Mouse (Mus musculus): ENCODE measurements around the gene Btbd9. TPM values are rescaled to one million over a fixed set of nuclear protein-coding genes. Genes with fewer than 3 reads are reported as not detected.
A peak's percentile ranks its signal among the peaks of the same experiment; 100 is the strongest.

Gene Btbd9
- polyA plus RNA-seq, 1 experiment from 2014 or later: 56.0 TPM

DNA sequence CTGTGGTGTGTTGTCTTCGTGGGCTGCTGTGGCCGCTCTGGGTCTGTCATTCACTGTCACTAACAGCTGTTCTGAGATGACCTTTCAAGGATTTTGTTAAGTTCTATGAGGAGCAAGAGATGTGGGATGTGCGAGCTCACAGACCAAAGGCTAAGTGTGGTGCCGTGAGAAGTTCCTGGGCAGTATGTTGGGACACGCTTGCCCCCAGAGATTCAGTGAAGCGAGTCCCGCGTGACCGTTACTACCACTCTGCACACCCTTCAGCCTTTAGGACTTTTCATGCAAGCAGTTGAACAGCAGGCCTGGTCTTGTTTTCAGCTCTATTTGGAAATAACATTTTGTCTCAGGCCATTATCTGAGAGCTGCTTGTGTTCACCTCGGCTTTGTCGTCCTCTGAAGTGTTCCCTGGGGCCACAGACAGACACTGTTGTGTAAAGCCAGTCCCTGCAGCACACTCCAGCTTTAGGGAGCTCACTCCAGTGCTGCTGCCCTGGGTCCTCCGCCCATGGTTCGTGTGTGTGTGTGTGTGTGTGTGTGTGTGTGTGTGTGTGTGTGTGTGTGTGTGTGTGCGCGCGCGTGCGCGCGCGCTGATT, 380.6 kb downstream of the Btbd9 start:
- H3K9me3 ChIP-seq: no peaks in the 10 kb centered on the region
- no peak overlapping the region for H3K4me3 ChIP-seq (replicated peaks)
- no peak for ATAC-seq (ENCODE audit: insufficient read depth, low FRiP score, low read depth)
- no peaks in the 10 kb centered on the region for H3K27me3 ChIP-seq (replicated peaks)
- no peaks in the 10 kb centered on the region for H3K36me3 ChIP-seq
- 0 out of 2 replicates have a peak overlapping the region, but pooled peaks have one; percentile 0 for H3K27ac ChIP-seq
- peaks cover 36% of the 10 kb centered on the region for H3K4me1 ChIP-seq
- H3K9ac ChIP-seq: no peak overlapping the region
- H3K4me2 ChIP-seq: no peak overlapping the region
- WGBS: 86% methylated on average over 21 of the region's 21 CpGs

DNA sequence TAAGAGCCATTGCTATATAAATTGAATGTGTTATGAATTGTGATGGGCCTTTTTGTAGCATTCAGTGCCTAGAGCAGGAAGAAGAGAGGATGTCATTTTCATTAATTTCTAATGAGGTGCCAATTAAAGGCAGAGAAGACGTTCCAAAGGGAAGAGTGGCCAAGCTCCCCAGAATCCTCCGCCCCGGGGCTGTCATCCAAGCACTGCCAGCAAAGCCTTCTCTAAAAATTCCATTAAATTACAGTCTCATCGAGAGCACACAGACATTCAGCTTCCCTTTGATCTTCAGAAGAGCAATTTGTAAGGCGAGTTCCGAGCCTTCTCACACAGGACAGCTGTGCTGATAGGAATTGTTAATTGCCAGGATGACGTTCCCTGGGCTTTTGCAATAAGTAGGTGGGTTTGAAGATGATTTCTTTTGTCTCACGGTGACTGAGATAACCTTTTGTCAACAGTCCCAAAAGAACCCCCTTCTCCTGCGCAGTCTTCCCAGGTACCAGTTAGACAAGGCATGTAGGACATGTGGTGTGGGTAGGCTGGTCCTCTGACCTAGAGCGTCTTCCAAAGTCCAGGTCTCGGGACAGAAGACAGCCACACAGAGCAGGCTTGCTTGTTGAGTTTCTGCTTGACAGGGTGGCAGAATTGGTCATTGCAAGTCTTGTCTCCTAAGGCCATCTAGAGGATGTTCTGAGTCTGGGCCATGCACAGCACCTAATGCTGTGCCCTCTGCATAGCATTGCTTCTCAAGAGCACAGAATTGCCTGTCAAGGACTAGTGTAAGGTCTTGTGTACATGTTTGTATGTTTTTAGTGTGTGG, 381.5 kb downstream of the Btbd9 start:
- no peaks in the 10 kb centered on the region for H3K9me3 ChIP-seq
- 61% methylated on average over 11 of the region's 11 CpGs for WGBS
- no peaks in the 10 kb centered on the region for H3K27me3 ChIP-seq (replicated peaks)
- no peak for ATAC-seq (ENCODE audit: insufficient read depth, low FRiP score, low read depth)
- H3K27ac ChIP-seq: no peak overlapping the region
- no peaks in the 10 kb centered on the region for H3K36me3 ChIP-seq
- H3K9ac ChIP-seq: no peak overlapping the region
- no peak overlapping the region for H3K4me2 ChIP-seq
- H3K4me3 ChIP-seq (replicated peaks): no peak overlapping the region
- peaks cover 30% of the 10 kb centered on the region for H3K4me1 ChIP-seq

DNA sequence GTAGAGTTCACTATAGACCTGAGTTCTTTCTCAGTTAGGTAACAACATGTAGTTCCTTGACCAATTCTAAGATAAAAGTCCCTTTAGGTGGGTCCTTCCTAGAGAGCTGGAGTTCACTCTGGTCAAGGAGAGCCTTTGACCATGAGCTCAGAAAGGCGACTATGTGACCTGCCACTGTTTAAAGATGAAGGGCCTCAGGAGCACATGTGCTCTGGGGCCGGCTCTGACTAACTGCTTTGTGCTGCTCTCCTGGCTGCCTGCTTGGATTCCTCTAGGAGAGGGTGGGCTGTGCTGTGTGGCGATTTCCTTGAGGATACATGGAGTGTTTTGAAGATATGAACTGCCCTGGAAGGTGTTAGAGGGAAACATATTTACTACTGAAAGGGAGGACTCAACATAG, 382.2 kb downstream of the Btbd9 start:
- no peaks in the 10 kb centered on the region for H3K36me3 ChIP-seq
- no peaks in the 10 kb centered on the region for H3K9me3 ChIP-seq
- no peak overlapping the region for H3K4me3 ChIP-seq (replicated peaks)
- H3K27me3 ChIP-seq (replicated peaks): no peaks in the 10 kb centered on the region
- H3K27ac ChIP-seq: no peak overlapping the region
- H3K4me2 ChIP-seq: no peak overlapping the region
- peaks cover 23% of the 10 kb centered on the region for H3K4me1 ChIP-seq
- 58% methylated on average over 3 of the region's 3 CpGs for WGBS
- no peak overlapping the region for H3K9ac ChIP-seq
- ATAC-seq (ENCODE audit: insufficient read depth, low FRiP score, low read depth): no peak

DNA sequence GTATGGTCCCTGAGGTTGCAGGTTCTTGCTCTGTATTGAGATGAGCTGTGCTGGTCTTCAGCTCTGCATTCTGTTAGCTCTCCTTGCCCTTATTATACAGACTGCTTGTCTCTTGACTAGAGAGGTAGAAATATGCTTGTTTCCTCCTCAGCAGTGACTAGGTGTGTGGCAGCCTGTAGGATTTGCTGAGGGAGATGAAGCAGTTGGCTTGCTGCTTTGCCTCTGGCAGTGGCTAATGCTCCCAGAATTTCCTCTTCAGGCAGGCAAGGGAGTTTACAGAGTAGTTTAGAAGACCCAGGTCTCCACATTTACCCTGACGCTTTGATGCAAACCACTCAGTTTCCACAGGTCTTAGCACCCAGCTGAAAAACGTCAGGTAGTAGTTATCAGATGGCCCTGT, 382.7 kb downstream of the Btbd9 start:
- Histone ChIP-seq H3K4me3 (replicated peaks) (no peak overlapping the region), H3K27me3 (replicated peaks) (no peaks in the 10 kb centered on the region), H3K36me3 (no peaks in the 10 kb centered on the region), H3K9ac (no peak overlapping the region), H3K4me2 (no peak overlapping the region), H3K9me3 (no peaks in the 10 kb centered on the region), H3K4me1 (peaks cover 21% of the 10 kb centered on the region), H3K27ac (no peak overlapping the region)
- ATAC-seq (ENCODE audit: insufficient read depth, low FRiP score, low read depth): no peak
- 66% methylated on average over 2 of the region's 2 CpGs for WGBS

DNA sequence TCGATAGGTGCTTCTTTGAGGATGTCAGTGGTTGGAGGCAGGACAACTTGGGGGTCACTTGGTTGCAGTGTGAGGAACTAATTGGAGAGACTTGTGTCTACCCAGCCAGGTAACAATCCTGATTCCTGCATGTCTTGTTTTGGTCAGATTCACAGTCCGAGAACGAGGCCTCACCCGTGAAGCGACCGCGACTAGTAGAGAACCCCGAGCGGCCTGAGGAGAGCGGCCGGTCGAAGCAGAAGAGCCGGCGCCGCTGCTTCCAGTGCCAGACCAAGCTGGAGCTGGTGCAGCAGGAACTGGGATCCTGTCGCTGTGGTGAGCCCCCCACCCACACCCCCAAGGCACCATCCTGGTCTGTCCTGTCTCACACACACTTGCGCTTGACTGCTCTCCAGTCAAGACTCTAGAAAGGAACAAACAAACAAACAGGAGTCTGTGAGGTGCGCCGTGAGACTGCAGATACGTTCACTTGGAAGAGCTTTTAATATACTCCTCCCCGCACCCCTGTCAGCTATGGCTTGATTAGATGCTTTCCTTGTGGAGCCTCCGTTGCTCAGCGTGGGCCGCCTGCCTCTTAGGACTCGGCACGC, 383.8 kb downstream of the Btbd9 start:
- Histone ChIP-seq H3K27me3 (replicated peaks) (no peaks in the 10 kb centered on the region), H3K36me3 (no peaks in the 10 kb centered on the region), H3K9ac (no peak overlapping the region), H3K9me3 (no peaks in the 10 kb centered on the region), H3K4me1 (peaks cover 23% of the 10 kb centered on the region), H3K27ac (no peak overlapping the region), H3K4me2 (no peak overlapping the region), H3K4me3 (replicated peaks) (no peak overlapping the region)
- 88% methylated on average over 26 of the region's 26 CpGs for WGBS
- no peak for ATAC-seq (ENCODE audit: insufficient read depth, low FRiP score, low read depth)

DNA sequence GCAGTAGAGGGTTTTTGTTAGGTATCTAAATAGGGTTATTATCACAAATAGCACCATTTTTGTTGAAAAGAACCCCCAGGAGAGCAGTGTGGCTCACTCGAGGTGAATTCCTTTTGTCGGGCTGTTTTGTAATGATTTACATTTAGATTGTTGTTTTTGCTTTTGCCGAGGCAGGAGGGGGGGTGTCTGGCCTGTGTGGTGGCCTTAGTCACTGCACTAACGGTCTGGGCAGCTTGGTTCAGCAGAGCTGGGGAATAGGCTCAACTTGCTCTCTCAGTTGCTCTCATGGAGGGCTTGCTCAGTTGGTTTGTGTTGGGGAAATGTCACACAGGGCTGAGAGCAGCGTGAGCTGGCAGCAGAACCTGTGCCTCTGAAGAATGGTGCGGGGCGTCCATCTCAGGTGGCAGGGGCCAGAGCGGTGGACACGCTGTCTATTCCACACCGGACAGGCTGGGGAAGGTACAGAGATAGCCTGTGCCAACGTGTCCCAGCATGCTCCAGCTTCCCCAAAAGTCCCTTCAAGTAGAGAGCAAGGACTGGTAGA, 385.1 kb downstream of the Btbd9 start:
- H3K27ac ChIP-seq: no peak overlapping the region
- H3K9ac ChIP-seq: no peak overlapping the region
- no peaks in the 10 kb centered on the region for H3K36me3 ChIP-seq
- 70% methylated on average over 11 of the region's 11 CpGs for WGBS
- ATAC-seq (ENCODE audit: insufficient read depth, low FRiP score, low read depth): no peak
- H3K27me3 ChIP-seq (replicated peaks): no peaks in the 10 kb centered on the region
- H3K4me3 ChIP-seq (replicated peaks): no peak overlapping the region
- no peak overlapping the region for H3K4me2 ChIP-seq
- H3K9me3 ChIP-seq: no peaks in the 10 kb centered on the region
- peaks cover 18% of the 10 kb centered on the region for H3K4me1 ChIP-seq

DNA sequence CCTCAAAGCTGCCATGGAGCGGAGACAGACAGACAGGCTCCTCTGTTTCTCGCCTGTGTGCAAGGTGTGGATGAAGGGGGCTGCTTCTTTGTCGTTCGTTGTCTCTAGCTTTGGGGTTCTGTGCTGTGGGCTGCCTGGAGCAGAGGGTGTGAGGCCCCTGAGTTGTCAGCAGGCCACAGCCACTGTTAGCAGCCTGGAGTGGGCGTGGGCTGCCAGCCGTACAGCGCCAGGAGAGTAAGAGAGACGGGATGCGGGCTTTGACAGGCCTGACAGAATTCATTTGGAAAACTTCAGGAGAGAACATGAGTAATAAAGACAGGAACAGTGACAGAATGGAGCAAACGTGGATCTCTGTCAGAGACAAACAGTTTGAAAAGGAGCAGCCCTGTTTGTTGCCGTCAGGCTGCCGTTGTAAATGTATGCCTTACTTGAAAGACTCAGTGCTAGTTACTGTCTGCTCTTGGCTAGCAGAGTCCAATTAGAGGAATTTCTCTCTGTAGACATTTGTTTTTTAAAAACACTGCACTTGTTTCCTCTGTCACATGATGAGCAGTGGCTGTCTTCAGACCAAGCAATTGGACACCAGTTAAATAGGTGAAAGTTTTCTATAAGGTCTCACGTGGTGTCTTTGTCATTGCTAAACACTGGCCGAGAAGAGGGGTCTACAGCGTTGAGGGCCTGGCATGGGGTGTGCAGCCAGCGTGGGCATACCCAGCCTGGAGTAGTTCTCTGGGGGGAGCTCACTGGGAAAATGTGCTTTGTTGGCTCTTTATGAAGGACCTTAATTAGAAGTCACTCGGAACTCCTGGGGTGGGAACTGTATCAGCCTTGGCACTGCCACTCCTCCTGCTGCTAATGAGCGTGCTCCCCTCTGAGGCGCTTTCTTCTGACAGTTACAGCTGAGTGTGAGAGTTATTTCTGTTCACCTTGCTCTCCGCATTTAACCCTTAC, 388.0 kb downstream of the Btbd9 start:
- no peaks in the 10 kb centered on the region for H3K27me3 ChIP-seq (replicated peaks)

DNA sequence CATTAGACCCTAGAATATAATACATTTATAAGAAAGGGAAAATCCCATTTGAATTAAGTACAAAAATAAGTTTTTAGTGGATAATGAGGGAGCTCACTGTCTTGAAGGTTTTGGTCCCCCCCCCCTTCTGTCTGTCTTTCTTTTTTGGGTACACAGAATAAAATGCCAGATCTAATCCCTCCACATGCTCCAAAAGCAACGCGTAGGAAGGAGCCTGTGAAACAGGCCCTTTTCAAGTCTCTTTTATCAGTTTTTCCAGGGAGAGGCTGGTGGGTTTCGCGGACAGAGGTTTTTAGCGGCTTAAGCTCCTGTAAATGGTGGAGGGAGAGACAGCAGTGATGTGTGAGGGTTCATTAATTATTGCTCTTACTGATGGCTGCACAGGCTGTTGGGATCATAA, 388.7 kb downstream of the Btbd9 start:
- Histone ChIP-seq H3K27ac (no peak overlapping the region), H3K4me1 (peaks cover 18% of the 10 kb centered on the region), H3K36me3 (no peaks in the 10 kb centered on the region), H3K9me3 (no peaks in the 10 kb centered on the region), H3K9ac (no peak overlapping the region), H3K4me3 (replicated peaks) (no peak overlapping the region), H3K27me3 (replicated peaks) (no peaks in the 10 kb centered on the region), H3K4me2 (no peak overlapping the region)
- ATAC-seq (ENCODE audit: insufficient read depth, low FRiP score, low read depth): no peak
- 43% methylated on average over 5 of the region's 5 CpGs for WGBS

More for the DNA sequence above, 388.0 kb downstream of the Btbd9 start:
- 38% methylated on average over 20 of the region's 20 CpGs for WGBS
- H3K4me3 ChIP-seq (replicated peaks): no peak overlapping the region
- H3K9ac ChIP-seq: no peak overlapping the region
- H3K4me1 ChIP-seq: peaks cover 18% of the 10 kb centered on the region
- H3K4me2 ChIP-seq: no peak overlapping the region
- ATAC-seq (ENCODE audit: insufficient read depth, low FRiP score, low read depth): no peak
- no peaks in the 10 kb centered on the region for H3K9me3 ChIP-seq
- H3K27ac ChIP-seq: no peak overlapping the region
- no peaks in the 10 kb centered on the region for H3K36me3 ChIP-seq

DNA sequence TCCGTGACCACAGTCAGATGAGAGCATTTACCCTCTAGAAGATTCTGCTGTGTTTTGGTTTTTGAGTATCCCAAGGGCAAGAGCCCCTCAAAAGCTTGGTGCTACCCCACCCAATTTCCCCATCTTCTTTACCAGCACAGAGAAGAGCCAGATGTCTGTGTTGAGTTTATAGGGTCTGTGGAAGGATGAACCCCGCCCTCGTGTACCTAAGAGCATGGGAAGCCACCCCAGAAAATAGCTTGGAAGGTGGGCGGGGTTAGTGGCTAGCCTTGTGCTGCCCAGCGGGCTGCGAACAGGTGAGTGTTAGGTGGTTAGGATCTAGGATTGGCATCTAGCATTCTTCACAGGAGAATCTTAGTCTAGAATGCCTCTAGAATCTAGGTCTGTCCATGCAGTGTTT, 389.1 kb downstream of the Btbd9 start:
- no peak overlapping the region for H3K4me2 ChIP-seq
- no peaks in the 10 kb centered on the region for H3K9me3 ChIP-seq
- no peaks in the 10 kb centered on the region for H3K27me3 ChIP-seq (replicated peaks)
- no peak for ATAC-seq (ENCODE audit: insufficient read depth, low FRiP score, low read depth)
- H3K9ac ChIP-seq: no peak overlapping the region
- 79% methylated on average over 6 of the region's 6 CpGs for WGBS
- H3K36me3 ChIP-seq: no peaks in the 10 kb centered on the region
- no peak overlapping the region for H3K27ac ChIP-seq
- H3K4me1 ChIP-seq: peaks cover 18% of the 10 kb centered on the region
- H3K4me3 ChIP-seq (replicated peaks): no peak overlapping the region

DNA sequence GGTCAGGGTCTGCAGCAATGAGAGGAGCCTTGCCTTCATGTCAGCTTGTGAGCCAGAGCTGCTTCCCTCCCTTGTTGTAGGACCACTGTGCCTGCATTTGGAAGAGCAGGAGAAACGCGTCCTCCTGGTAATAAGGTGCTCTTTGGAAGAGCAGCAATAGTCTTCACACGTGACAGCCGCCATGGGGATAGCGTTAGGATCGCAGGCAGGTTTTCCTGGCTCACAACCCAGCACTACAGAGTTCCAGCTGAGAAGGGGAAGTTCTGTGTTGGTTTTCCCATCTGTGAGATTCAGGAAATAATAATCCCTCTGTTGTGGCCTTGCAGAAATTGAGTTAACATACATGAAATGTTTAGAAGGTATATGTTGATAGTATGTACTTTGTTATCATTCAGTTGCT, 392.7 kb downstream of the Btbd9 start:
- ATAC-seq (ENCODE audit: insufficient read depth, low FRiP score, low read depth): no peak

DNA sequence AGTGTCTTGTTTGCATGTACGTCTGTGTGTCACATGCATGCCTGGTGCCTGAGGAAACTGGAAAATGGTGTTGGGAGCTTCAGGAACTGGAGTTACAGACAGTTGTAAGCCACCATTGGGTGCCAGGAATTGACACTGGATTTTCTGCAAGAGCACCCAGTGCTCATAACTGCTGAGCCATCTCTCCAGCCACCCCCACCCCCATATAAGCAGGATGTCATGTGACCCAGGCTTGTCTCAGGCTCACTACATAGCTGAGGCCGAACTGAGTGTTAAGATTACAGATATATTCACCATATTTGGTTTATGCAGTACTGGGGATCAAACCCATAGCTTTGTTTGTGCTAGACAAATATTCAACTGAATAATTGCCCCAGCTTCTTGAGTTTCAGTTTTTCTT, 394.2 kb downstream of the Btbd9 start:
- Histone ChIP-seq H3K27ac (no peak overlapping the region), H3K4me1 (peaks cover 2% of the 10 kb centered on the region; the same call in 1 of the 2 replicates), H3K27me3 (replicated peaks) (no peaks in the 10 kb centered on the region), H3K4me2 (no peak overlapping the region), H3K9ac (no peak overlapping the region), H3K36me3 (no peaks in the 10 kb centered on the region), H3K4me3 (replicated peaks) (no peak overlapping the region), H3K9me3 (no peaks in the 10 kb centered on the region)
- no peak for ATAC-seq (ENCODE audit: insufficient read depth, low FRiP score, low read depth)
- 53% methylated on average over 2 of the region's 2 CpGs for WGBS

More for the DNA sequence above, 392.7 kb downstream of the Btbd9 start:
- 88% methylated on average over 6 of the region's 6 CpGs for WGBS
- Histone ChIP-seq H3K4me2 (no peak overlapping the region), H3K27me3 (replicated peaks) (no peaks in the 10 kb centered on the region), H3K4me3 (replicated peaks) (no peak overlapping the region), H3K9ac (no peak overlapping the region), H3K4me1 (peaks cover 11% of the 10 kb centered on the region), H3K36me3 (no peaks in the 10 kb centered on the region), H3K27ac (no peak overlapping the region), H3K9me3 (no peaks in the 10 kb centered on the region)
